Mouse (Mus musculus) midbrain, embryonic 12.5 days (tissue): ENCODE measurements around the gene Frmd4a. TPM values are rescaled to one million over a fixed set of nuclear protein-coding genes. Genes with fewer than 3 reads are reported as not detected.

ENCODE experiments used
- ATAC-seq: fragments of 200-750 bp; cut with Nextera tagmentation; 2 replicates; pipeline ENCODE4 v1.8.0; 2017; ENCODE audit warnings: low read depth, moderate TSS enrichment, moderate library complexity; ENCODE audit not compliant: low FRiP score
- H3K27ac ChIP-seq: fragments of 300-500 bp; sonication (generic); replicated peaks from 2 replicates; pipeline ENCODE4 v1.5.1; 2016; ENCODE audit warnings: mild to moderate bottlenecking
- H3K27me3 ChIP-seq: fragments of 300-500 bp; sonication (generic); 2 replicates; pipeline ENCODE4 v1.6.1; 2016; ENCODE audit warnings: mild to moderate bottlenecking
- H3K36me3 ChIP-seq: fragments of 300-500 bp; sonication (generic); 2 replicates; pipeline ENCODE4 v1.6.1; 2016
- H3K4me1 ChIP-seq: fragments of 300-500 bp; sonication (generic); 2 replicates; pipeline ENCODE4 v1.6.1; 2016
- H3K4me2 ChIP-seq: fragments of 300-500 bp; sonication (generic); replicated peaks from 2 replicates; pipeline ENCODE4 v1.6.1; 2016; ENCODE audit warnings: mild to moderate bottlenecking, moderate library complexity
- H3K4me3 ChIP-seq: fragments of 300-500 bp; sonication (generic); 2 replicates; pipeline ENCODE4 v1.5.1; 2016; ENCODE audit warnings: mild to moderate bottlenecking
- H3K9ac ChIP-seq: fragments of 300-500 bp; sonication (generic); replicated peaks from 2 replicates; pipeline ENCODE4 v1.6.1; 2016; ENCODE audit warnings: mild to moderate bottlenecking, moderate library complexity
- H3K9me3 ChIP-seq: fragments of 300-500 bp; sonication (generic); 2 replicates; pipeline ENCODE4 v1.6.1; 2016; ENCODE audit warnings: mild to moderate bottlenecking
- WGBS: fragments of 180-500 bp; shearing (Covaris S2); methylation state at CpG from one replicate; pipeline ENCODE4 v1.1.7; 2016; 5-methylcytosine and 5-hydroxymethylcytosine counted together
- polyA plus RNA-seq: library from polyadenylated mRNA; unstranded; fragments of >200 nt; fragmentation: Nextera tagmentation; extraction: Ambion mirVana; gene quantifications from 2 replicates; pipeline ENCODE4 v1.2.1, GENCODE M21; 2016

Gene Frmd4a
- polyA plus RNA-seq, 1 experiment from 2014 or later, result 56.3 TPM

DNA sequence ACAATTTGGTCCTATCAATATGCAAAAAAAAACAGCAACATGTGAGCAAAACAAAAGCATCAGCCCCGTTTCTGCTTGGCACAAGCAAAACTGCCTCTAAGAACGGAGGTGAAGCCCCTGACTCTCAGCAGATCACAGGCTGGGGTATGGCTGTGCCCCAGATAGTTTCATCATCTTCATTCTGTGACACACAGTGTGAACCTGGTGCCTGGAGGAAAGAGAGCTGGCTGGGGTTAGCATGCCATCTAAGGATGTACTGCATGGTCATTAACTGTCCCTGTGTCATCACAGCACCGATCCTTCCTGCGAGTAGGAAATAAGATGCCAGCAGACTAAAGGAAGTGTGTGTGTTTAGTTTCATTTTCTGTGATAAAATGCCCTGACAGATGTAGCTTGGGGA is 152.7 kb downstream of the Frmd4a start:
- 90% methylated on average over 4 of the region's 4 CpGs for WGBS
- Histone ChIP-seq H3K27me3 (no peaks in the 10 kb centered on the region), H3K9ac (no peak overlapping the region), H3K4me1 (peaks cover 11% of the 10 kb centered on the region), H3K36me3 (no peaks in the 10 kb centered on the region), H3K4me2 (no peak overlapping the region), H3K4me3 (no peak overlapping the region), H3K9me3 (no peaks in the 10 kb centered on the region), H3K27ac (no peak overlapping the region; the same call in 1 of the 2 replicates)
- ATAC-seq, result no peak

DNA sequence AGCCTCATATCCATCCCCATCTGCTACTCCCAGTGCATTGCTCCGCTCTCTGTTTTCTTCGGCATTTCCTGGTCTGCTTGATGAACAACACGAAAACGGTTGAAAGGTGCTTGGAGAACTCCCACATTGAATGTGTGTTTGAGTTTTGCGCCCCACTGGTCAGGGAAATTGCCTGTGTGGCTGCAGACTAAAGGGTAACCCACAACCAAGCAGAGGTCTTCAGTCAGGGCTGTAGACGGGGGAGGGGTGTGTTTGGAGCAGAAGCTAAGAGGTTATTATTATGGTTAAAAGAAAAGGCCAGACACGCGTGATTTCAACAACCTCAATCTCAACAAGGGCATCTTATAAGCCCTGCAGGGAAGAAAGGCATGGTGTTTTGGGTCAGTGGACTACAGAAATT is 167.5 kb downstream of the Frmd4a start:
- no peak overlapping the region for H3K4me3 ChIP-seq
- no peak overlapping the region for H3K4me2 ChIP-seq
- H3K9me3 ChIP-seq, result no peaks in the 10 kb centered on the region
- no peak for ATAC-seq
- WGBS, result 85% methylated on average over 8 of the region's 8 CpGs
- H3K36me3 ChIP-seq, result no peaks in the 10 kb centered on the region
- H3K9ac ChIP-seq, result no peak overlapping the region
- H3K4me1 ChIP-seq, result peaks cover 6% of the 10 kb centered on the region; the same call in 1 of the 2 replicates
- H3K27ac ChIP-seq, result no peak overlapping the region
- H3K27me3 ChIP-seq, result no peaks in the 10 kb centered on the region

DNA sequence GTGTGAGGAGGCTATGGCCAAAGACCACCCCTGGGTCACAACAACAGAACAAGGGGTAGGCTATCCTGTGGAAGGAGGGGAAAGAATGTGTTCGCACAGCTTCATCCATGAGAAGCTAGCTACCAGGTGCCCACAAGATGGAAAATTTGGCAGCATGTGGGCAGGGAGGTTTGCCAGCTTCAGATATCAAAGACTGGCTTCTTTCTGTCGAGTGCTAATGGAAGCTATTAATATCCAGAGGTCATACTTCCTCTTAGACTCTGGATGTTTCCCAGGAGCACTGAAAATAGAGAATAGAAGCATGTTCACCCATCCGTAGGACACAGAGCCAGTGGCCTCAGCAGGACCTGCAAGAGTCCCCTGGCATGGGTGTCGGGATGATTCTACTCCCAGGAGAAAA is 170.0 kb downstream of the Frmd4a start:
- Histone ChIP-seq H3K9ac (no peak overlapping the region), H3K9me3 (no peaks in the 10 kb centered on the region), H3K4me3 (no peak overlapping the region), H3K36me3 (no peaks in the 10 kb centered on the region), H3K4me1 (peaks cover 6% of the 10 kb centered on the region; the same call in 1 of the 2 replicates), H3K27me3 (no peaks in the 10 kb centered on the region), H3K27ac (no peak overlapping the region), H3K4me2 (no peak overlapping the region)
- 78% methylated on average over 4 of the region's 4 CpGs for WGBS
- ATAC-seq, result no peak

DNA sequence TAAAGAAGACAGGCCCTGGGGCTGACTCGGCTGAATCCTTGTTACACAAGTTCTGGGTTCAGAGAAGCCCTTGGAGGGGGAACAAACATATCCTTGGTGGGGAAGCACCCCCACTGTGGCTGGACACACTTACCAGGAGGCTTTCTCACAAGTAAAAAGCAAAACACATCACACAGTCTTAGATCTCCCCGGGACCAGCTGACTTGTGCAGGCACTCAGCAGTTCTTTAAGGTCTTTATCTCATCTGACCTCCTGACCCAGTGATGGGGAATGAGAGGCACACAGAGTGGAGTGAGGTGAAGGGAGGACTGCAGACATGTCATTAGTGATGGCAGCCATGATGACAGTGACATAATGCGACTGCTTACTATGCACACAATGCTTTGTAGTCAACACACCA is 170.8 kb downstream of the Frmd4a start:
- Histone ChIP-seq H3K27ac (0 out of 2 replicates have a peak overlapping the region, but pooled peaks have one; percentile 40), H3K9me3 (no peaks in the 10 kb centered on the region), H3K4me3 (no peak overlapping the region), H3K9ac (no peak overlapping the region), H3K36me3 (no peaks in the 10 kb centered on the region), H3K4me2 (no peak overlapping the region), H3K4me1 (peaks cover 6% of the 10 kb centered on the region; the same call in 1 of the 2 replicates), H3K27me3 (no peaks in the 10 kb centered on the region)
- peak; percentile 47; the same call in 1 of the 2 replicates for ATAC-seq
- WGBS, result 29% methylated on average over 3 of the region's 3 CpGs

DNA sequence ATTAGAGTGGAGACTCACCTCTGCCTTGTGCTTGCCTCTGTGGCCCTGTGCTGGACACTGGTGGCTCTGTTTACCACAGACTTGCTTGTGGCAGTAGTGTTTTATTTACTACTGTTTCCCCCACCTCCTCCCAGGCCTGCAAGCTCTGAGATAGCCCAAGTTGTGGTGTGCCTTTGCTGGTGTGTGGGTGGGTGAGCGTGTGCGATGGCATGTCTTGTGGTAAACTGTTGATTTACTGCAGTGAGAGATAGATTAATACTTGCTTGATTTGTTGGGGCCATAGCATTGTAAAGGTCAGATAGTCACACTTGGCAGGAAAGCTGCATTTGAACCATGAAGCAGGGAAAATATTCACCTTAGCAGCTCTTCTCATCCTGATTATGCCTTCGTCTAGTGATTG is 172.8 kb downstream of the Frmd4a start:
- no peaks in the 10 kb centered on the region for H3K36me3 ChIP-seq
- H3K4me2 ChIP-seq, result no peak overlapping the region
- H3K27ac ChIP-seq, result no peak overlapping the region
- no peaks in the 10 kb centered on the region for H3K9me3 ChIP-seq
- no peak overlapping the region for H3K9ac ChIP-seq
- peaks cover 10% of the 10 kb centered on the region; the same call in 1 of the 2 replicates for H3K4me1 ChIP-seq
- WGBS, result 86% methylated on average over 3 of the region's 3 CpGs
- no peak for ATAC-seq
- H3K4me3 ChIP-seq, result no peak overlapping the region
- no peaks in the 10 kb centered on the region; the same call in 1 of the 2 replicates for H3K27me3 ChIP-seq

DNA sequence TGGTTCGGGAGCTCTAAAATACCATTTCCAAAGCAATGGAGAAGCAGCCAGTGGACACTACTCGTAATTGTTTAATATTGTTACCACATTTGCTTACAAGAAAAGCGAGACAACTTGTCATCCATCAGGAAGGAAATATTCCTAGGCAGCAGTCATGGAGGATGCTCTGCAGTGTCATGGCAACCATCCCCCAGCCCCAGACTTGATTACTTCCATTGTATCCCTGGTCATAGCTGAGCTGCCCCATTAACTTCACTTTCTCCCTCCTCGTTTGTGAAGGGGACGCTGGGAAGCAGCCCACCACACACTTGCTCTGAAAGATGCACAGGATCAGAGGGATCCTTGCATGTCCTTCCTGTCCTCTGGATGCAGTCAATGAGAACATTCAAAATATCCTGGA is 173.5 kb downstream of the Frmd4a start:
- H3K27me3 ChIP-seq, result no peaks in the 10 kb centered on the region; the same call in 1 of the 2 replicates
- no peak overlapping the region for H3K4me3 ChIP-seq
- 45% methylated on average over 5 of the region's 5 CpGs for WGBS
- ATAC-seq, result no peak
- H3K9ac ChIP-seq, result no peak overlapping the region
- peaks cover 10% of the 10 kb centered on the region; the same call in 1 of the 2 replicates for H3K4me1 ChIP-seq
- H3K9me3 ChIP-seq, result no peaks in the 10 kb centered on the region
- no peak overlapping the region for H3K4me2 ChIP-seq
- H3K36me3 ChIP-seq, result no peaks in the 10 kb centered on the region
- no peak overlapping the region for H3K27ac ChIP-seq

DNA sequence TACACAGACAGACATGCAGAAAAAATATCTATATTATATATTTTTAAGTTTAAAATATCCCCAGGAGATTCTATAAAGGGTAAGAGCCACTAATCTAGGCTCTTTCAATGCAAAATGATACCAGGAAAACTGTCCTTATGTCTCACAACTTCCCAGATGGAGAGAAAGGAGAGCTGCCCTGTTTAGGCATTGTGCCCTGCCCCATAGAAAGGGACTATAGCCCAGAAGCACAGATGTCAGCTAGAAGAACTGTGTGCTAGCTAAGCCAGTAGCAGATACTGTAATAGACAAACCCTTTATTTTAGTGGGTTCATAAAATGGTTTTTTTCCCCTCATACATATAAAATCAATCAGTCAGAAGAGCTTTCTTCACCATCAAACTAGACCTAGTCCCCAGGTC is 175.7 kb downstream of the Frmd4a start:
- ATAC-seq, result no peak
- no peaks in the 10 kb centered on the region for H3K36me3 ChIP-seq
- no peaks in the 10 kb centered on the region for H3K9me3 ChIP-seq
- peaks cover 9% of the 10 kb centered on the region; the same call in 1 of the 2 replicates for H3K4me1 ChIP-seq
- no peak overlapping the region for H3K27ac ChIP-seq
- no peak overlapping the region for H3K4me2 ChIP-seq
- no peaks in the 10 kb centered on the region; the same call in 1 of the 2 replicates for H3K27me3 ChIP-seq
- H3K4me3 ChIP-seq, result no peak overlapping the region
- no peak overlapping the region for H3K9ac ChIP-seq

DNA sequence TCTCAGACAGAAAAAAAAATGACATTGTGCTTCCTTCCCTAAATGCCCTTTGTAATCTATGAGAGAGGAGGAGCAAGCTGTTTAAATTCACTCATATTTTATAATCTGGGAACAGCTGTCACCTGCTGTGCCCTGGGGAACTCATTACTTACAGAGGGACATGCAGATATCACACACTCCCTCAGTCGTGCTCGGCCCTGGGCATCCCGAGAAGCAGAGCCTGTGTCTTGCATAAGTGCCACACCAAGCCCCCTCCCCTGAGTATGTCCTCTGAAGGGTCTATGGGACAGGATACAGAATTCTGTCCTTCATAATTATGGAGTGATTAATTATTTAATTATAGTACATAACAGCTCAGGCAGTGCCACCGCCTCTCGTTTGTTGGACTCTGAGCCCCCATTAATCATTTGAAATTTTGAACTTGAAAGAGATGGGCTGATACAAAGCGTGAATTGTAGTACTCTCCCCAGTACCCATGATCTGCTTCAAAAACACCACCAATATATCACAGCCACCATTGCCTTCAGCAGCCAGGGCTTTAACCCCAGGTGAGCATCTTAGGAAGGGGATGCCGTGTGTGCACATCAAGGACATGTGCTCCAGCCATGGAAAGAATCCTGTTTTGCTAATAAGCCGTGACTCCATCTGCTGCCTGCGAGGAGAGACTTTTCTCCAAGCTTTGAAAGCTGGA is 177.0 kb downstream of the Frmd4a start:
- Histone ChIP-seq H3K4me1 (0 out of 2 replicates have a peak, but pooled peaks cover 4% of the 10 kb centered on the region), H3K9ac (no peak overlapping the region), H3K27ac (peak overlapping the region; percentile 43; the same call in 1 of the 2 replicates), H3K4me3 (no peak overlapping the region), H3K9me3 (no peaks in the 10 kb centered on the region), H3K4me2 (no peak overlapping the region), H3K36me3 (no peaks in the 10 kb centered on the region), H3K27me3 (no peaks in the 10 kb centered on the region; the same call in 1 of the 2 replicates)
- ATAC-seq, result peak; percentile 76
- WGBS, result 70% methylated on average over 9 of the region's 9 CpGs

DNA sequence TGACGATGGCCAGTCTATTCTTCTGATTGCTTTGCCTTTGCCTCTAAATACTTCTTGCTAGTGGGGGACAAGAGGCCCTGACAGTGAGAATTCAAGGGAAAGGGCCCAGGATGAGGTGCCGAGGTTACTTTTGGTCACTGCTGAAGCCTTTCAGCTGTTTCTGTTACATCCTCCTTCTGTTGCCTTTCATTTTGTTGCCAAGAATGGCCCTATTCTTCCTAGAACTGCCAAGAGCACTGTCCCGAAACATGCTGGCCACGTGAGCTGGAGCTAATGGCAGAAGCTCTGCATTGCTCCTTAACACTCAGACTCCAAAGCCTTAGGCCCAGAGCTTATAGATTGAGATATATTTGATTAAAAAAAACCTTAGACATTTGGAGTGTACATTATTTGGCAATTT is 178.5 kb downstream of the Frmd4a start:
- 0 out of 2 replicates have a peak, but pooled peaks cover 4% of the 10 kb centered on the region for H3K4me1 ChIP-seq
- H3K27me3 ChIP-seq, result no peaks in the 10 kb centered on the region; the same call in 1 of the 2 replicates
- H3K36me3 ChIP-seq, result no peaks in the 10 kb centered on the region
- H3K9ac ChIP-seq, result no peak overlapping the region
- no peak overlapping the region for H3K27ac ChIP-seq
- no peak for ATAC-seq
- WGBS, result 87% methylated on average over 4 of the region's 4 CpGs
- no peak overlapping the region for H3K4me3 ChIP-seq
- H3K4me2 ChIP-seq, result no peak overlapping the region
- no peaks in the 10 kb centered on the region for H3K9me3 ChIP-seq

DNA sequence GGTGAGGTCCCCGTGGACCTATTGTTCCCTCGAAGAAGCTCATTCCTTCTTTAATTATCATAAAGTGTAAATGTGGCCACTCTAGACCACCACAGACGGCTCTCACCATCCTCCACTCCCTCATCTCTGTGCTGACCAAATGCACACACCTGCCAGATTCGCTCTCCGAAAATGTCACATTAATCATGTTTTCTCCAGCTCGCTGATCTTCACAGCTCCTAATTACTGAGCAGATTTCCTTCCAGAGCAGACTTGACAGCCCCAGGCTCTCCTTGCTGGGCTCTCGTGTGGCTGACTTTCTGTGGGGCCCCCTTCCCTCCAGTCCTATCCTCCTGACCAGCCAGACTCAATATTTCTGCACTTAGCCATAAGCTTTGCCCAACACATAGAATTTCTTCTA is 191.7 kb downstream of the Frmd4a start:
- ATAC-seq, result no peak
- H3K27me3 ChIP-seq, result no peaks in the 10 kb centered on the region
- no peak overlapping the region for H3K4me2 ChIP-seq
- no peak overlapping the region for H3K9ac ChIP-seq
- H3K27ac ChIP-seq, result no peak overlapping the region
- peaks cover 3% of the 10 kb centered on the region; the same call in 1 of the 2 replicates for H3K4me1 ChIP-seq
- WGBS, result 69% methylated on average over 7 of the region's 7 CpGs
- H3K36me3 ChIP-seq, result no peaks in the 10 kb centered on the region
- no peak overlapping the region for H3K4me3 ChIP-seq
- H3K9me3 ChIP-seq, result no peaks in the 10 kb centered on the region

DNA sequence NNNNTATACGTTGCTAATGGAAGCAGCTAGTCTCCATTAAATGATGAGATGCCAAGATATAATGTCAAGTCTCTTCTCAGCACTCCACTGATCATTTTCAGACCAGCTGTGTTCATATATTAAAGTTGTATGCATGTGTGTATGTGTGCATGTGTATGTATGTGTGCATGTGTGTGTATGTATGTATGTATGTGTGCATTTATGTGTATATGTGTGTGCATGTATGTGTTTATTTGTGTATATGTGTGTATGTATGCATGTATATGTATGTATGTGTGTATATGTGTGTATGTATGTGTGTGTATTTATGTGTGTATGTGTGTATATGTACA is 204.9 kb downstream of the Frmd4a start:
- H3K27ac ChIP-seq, result no peak overlapping the region
- H3K4me2 ChIP-seq, result no peak overlapping the region
- ATAC-seq, result peak; percentile 59
- H3K27me3 ChIP-seq, result no peaks in the 10 kb centered on the region
- H3K36me3 ChIP-seq, result no peaks in the 10 kb centered on the region
- no peak overlapping the region for H3K9ac ChIP-seq
- peaks cover 14% of the 10 kb centered on the region for H3K4me1 ChIP-seq
- 0% methylated on average over 1 of the region's 1 CpGs for WGBS
- H3K4me3 ChIP-seq, result no peak overlapping the region
- no peaks in the 10 kb centered on the region for H3K9me3 ChIP-seq

DNA sequence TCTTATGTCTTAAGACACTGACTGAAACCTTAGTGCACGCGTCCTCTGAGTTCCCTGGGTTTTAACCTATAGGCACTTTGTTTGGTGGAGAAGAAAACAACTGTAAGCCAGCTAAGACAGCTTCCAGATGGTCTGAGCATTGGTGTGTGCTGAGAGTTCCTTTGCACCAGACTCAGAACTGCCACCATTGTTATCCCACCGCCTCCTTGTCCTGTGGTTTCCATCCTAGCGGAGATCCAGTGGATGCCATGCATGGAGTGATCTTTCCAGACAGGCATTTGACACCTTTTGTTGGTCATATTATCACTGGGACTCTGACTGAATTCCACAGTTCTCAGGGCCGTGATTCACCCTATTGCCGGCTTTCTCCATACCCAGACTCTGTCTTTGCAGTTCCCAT is 205.8 kb downstream of the Frmd4a start:
- H3K4me3 ChIP-seq, result no peak overlapping the region
- H3K9me3 ChIP-seq, result no peaks in the 10 kb centered on the region
- H3K9ac ChIP-seq, result no peak overlapping the region
- WGBS, result 81% methylated on average over 6 of the region's 6 CpGs
- H3K4me2 ChIP-seq, result no peak overlapping the region
- no peaks in the 10 kb centered on the region for H3K36me3 ChIP-seq
- no peak overlapping the region for H3K27ac ChIP-seq
- ATAC-seq, result no peak
- peaks cover 19% of the 10 kb centered on the region for H3K4me1 ChIP-seq
- H3K27me3 ChIP-seq, result 0 out of 2 replicates have a peak, but pooled peaks cover 7% of the 10 kb centered on the region
